Mouse (Mus musculus) stomach, embryonic 16.5 days (tissue): Measurements from ENCODE around the gene Mast4. TPM values are rescaled to one million over a fixed set of nuclear protein-coding genes. Genes with fewer than 3 reads are reported as not detected.

Experiments used
- ATAC-seq: fragments of 200-750 bp; cut with Nextera tagmentation; 2 replicates; pipeline ENCODE4 v1.8.0; 2017; ENCODE audit warnings: moderate number of reproducible peaks, moderate TSS enrichment; ENCODE audit not compliant: insufficient read depth, low FRiP score
- H3K27ac ChIP-seq: fragments of 300-500 bp; sonication (generic); 2 replicates; pipeline ENCODE4 v1.5.1; 2014; ENCODE audit warnings: low read length
- H3K27me3 ChIP-seq: fragments of 300-500 bp; sonication (generic); 2 replicates; pipeline ENCODE4 v1.6.1; 2014; ENCODE audit warnings: low read length, control low read depth, mixed read lengths; ENCODE audit not compliant: control insufficient read depth, insufficient read depth
- H3K36me3 ChIP-seq: fragments of 300-500 bp; sonication (generic); 2 replicates; pipeline ENCODE4 v1.6.1; 2014; ENCODE audit warnings: low read length; ENCODE audit not compliant: control insufficient read depth, insufficient read depth
- H3K4me1 ChIP-seq: fragments of 300-500 bp; sonication (generic); 2 replicates; pipeline ENCODE4 v1.6.1; 2014; ENCODE audit warnings: low read length, control low read depth, mixed read lengths; ENCODE audit not compliant: control insufficient read depth, insufficient read depth
- H3K4me2 ChIP-seq: fragments of 300-500 bp; sonication (generic); 2 replicates; pipeline ENCODE4 v1.6.1; 2014; ENCODE audit warnings: low read depth, low read length, mixed read lengths
- H3K4me3 ChIP-seq: fragments of 300-500 bp; sonication (generic); replicated peaks from 2 replicates; pipeline ENCODE4 v1.5.1; 2014; ENCODE audit warnings: mild to moderate bottlenecking, low read length
- H3K9ac ChIP-seq: fragments of 300-500 bp; sonication (generic); 2 replicates; pipeline ENCODE4 v1.6.1; 2014; ENCODE audit warnings: low read length
- H3K9me3 ChIP-seq: fragments of 300-500 bp; sonication (generic); replicated peaks from 2 replicates; pipeline ENCODE4 v1.6.1; 2016; ENCODE audit warnings: low read length, control low read depth; ENCODE audit not compliant: control insufficient read depth
- WGBS: fragments of 180-500 bp; shearing (Covaris S2); extraction: QIAGEN DNeasy Blood & Tissue Kit; methylation state at CpG from one replicate; pipeline ENCODE4 v1.1.7; 2014; 5-methylcytosine and 5-hydroxymethylcytosine counted together
- polyA plus RNA-seq: library from polyadenylated mRNA; unstranded; fragments of >200 nt; fragmentation: Nextera tagmentation; extraction: Ambion mirVana; gene quantifications from 2 replicates; pipeline ENCODE4 v1.2.1, GENCODE M21; 2015

The Mast4 gene
- polyA plus RNA-seq, 1 experiment from 2014 or later = 31.0 TPM

DNA sequence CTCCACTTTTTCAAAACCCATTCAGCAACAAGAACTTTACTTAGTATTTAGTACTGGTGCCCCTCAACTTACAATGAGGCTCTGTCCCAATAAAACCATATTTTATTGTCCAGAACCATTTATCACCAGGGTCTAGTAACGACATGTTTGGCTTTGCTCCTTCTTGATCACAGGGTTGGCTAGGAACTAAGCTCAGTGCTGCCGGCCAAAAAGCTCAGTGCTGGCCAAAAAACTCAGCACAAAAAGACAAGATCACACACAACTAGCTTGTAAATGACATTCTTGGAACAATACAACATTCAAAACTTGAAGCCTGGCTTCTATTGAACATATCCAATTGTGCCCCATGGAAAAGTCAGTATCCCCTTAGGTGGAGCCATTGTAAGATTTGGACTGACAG, 386.8 kb downstream of the Mast4 start:
- Histone ChIP-seq H3K4me3 (no peak overlapping the region), H3K4me1 (no peaks in the 10 kb centered on the region), H3K4me2 (no peak overlapping the region), H3K9me3 (no peaks in the 10 kb centered on the region), H3K27me3 (no peaks in the 10 kb centered on the region), H3K9ac (no peak overlapping the region), H3K27ac (no peak overlapping the region), H3K36me3 (no peaks in the 10 kb centered on the region)
- ATAC-seq = no peak
- WGBS = 69% methylated on average over 2 of the region's 2 CpGs

DNA sequence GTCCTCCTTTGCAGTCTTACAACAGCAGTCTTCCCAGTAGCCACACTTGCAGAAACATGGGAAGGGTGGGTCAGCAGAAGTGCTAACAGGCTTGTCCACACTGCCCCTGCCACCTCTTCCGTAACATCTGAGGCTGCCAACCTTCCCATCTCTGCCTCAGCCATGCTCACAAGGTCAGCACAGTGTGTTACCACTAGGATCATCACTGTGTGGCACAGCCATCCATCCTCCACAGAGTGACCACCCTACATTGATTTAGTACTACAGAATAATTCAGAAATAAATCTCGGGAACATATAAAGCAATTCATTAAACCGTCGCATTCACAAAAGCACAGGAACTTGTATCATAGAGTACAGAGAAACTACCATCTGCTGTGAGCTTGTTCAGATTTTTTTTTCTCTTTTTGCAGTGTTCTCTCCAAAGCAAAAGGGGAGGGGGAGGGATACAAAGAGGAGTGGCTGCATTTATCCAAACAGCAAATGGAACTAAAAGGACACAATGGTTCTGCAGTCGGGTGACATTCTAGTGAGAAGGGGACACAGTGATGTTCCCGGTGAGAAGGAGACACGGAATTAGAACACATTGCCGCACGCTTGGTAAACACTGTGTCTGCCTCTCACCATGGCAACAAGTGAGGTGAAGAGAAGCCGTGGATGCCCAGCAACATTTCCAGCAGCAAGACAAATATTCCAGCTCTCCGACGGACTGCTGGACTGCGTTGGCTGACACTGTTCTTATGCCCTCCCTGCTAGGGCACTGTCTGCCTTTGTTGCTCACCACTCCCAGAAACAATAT, 388.1 kb downstream of the Mast4 start:
- no peaks in the 10 kb centered on the region for H3K27me3 ChIP-seq
- no peak overlapping the region for H3K4me3 ChIP-seq
- WGBS = 61% methylated on average over 13 of the region's 13 CpGs
- H3K4me1 ChIP-seq = no peaks in the 10 kb centered on the region
- no peak overlapping the region for H3K9ac ChIP-seq
- no peak for ATAC-seq
- H3K27ac ChIP-seq = no peak overlapping the region
- no peak overlapping the region for H3K4me2 ChIP-seq
- no peaks in the 10 kb centered on the region for H3K36me3 ChIP-seq
- H3K9me3 ChIP-seq = no peaks in the 10 kb centered on the region

DNA sequence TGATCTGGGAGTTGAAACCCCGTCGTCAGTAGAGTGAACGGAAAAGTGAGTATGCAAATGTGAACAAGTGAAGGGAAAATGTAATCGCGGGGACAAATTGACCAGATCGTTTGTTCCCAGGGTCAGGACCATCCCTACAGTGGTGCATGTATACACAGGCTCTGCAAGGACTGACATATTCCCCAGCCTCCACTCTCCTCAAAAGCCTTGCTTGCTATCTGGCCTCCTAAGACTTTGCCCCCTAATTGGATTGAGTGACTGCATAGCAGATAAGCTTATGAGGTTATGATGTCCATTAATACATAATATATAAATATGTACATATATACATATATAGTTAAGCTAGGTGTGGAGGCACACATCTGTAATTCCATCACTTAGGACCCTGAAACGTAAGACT, 388.8 kb downstream of the Mast4 start:
- 85% methylated on average over 7 of the region's 7 CpGs for WGBS
- Histone ChIP-seq H3K4me2 (no peak overlapping the region), H3K36me3 (no peaks in the 10 kb centered on the region), H3K4me1 (no peaks in the 10 kb centered on the region), H3K4me3 (no peak overlapping the region), H3K27me3 (no peaks in the 10 kb centered on the region), H3K9me3 (no peaks in the 10 kb centered on the region), H3K9ac (no peak overlapping the region), H3K27ac (no peak overlapping the region)
- no peak for ATAC-seq

DNA sequence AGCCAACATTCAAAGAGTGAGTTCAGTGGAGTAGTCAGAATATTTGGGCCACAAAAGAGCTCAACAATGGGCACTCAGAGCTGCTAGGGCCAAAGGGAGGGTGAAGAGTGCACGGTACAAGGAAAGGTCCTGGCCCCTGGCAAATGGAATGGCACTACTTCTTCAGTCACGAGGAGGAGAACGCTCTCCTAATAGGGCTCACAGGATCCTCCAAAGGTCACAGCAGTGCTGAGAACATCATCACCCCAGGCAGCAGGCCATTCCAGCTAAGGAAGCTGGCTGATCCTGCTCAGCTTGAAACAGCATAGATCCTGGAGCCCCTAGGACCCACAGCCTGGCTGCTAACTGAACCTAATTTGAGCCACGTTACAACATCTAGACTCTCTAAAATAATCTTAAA, 389.8 kb downstream of the Mast4 start:
- Histone ChIP-seq H3K4me3 (no peak overlapping the region), H3K9ac (no peak overlapping the region), H3K36me3 (no peaks in the 10 kb centered on the region), H3K4me2 (no peak overlapping the region), H3K4me1 (no peaks in the 10 kb centered on the region), H3K9me3 (no peaks in the 10 kb centered on the region), H3K27me3 (no peaks in the 10 kb centered on the region), H3K27ac (no peak overlapping the region)
- ATAC-seq = no peak
- WGBS = 85% methylated on average over 4 of the region's 4 CpGs

DNA sequence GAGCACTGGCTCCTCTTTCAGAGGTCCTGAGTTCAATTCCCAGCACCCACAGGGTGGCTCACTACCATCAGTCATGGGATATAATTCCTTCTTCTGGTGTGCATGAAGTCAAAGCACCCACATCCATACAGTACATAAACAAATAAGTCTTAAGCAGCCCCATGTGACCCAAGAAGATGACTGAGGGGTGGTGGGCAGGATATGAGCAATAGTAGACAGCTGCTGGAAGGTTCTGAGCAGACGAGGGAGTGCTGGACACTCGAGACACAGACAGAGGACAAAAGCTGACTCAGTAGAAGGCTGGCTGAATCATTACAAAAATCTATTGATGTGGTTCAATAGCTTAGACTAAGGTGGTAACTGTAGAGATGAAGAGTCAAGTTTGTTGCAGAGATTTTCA, 391.7 kb downstream of the Mast4 start:
- Histone ChIP-seq H3K9me3 (no peaks in the 10 kb centered on the region), H3K36me3 (no peaks in the 10 kb centered on the region), H3K4me1 (no peaks in the 10 kb centered on the region), H3K4me3 (no peak overlapping the region), H3K27me3 (no peaks in the 10 kb centered on the region), H3K4me2 (no peak overlapping the region), H3K27ac (no peak overlapping the region), H3K9ac (no peak overlapping the region)
- WGBS = 54% methylated on average over 2 of the region's 2 CpGs
- no peak for ATAC-seq

DNA sequence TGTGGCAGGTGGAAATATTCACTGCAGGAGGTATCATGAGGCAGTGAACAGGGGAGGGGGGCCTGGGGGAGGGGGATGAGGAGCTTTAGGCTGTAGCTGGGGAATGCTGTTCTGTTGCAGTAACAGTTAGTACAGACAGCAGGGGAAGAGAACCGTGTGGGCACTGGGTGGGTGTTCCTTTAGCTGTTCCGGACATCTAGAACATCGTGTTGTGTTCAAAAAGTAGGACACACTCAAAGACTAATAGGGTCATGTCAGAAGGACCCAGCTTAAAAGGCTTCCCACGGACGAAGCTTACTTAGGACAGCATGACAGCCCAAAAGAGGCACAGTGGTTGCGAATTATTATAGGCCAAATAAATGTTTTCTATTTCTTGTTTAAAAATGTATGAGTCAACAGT, 393.8 kb downstream of the Mast4 start:
- H3K9me3 ChIP-seq = no peaks in the 10 kb centered on the region
- H3K4me1 ChIP-seq = no peaks in the 10 kb centered on the region
- H3K9ac ChIP-seq = no peak overlapping the region
- no peak overlapping the region for H3K4me2 ChIP-seq
- no peaks in the 10 kb centered on the region for H3K27me3 ChIP-seq
- ATAC-seq = no peak
- H3K27ac ChIP-seq = no peak overlapping the region
- no peak overlapping the region for H3K4me3 ChIP-seq
- no peaks in the 10 kb centered on the region for H3K36me3 ChIP-seq
- 87% methylated on average over 6 of the region's 6 CpGs for WGBS

DNA sequence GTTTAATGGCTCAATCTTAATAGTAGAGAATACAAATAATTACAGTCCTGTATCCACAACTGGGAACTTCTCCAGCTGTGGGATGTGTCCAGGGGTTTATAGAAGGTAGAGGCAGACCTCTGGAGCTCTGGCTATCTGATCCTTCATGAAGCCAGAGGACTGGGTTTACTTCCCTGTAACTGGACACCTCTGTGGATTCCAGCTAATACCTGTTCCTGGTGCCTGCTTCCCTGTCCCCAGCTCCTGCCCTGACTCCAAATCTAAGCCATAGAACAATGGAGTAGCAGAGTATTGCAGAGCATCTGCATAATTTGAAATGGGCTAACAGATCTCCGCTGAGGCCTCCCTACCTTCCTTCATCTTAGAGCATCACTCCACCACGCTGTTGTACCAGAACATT, 398.1 kb downstream of the Mast4 start:
- ATAC-seq = no peak
- Histone ChIP-seq H3K36me3 (no peaks in the 10 kb centered on the region), H3K4me1 (no peaks in the 10 kb centered on the region), H3K9ac (no peak overlapping the region), H3K9me3 (no peaks in the 10 kb centered on the region), H3K4me2 (no peak overlapping the region), H3K27ac (no peak overlapping the region), H3K27me3 (no peaks in the 10 kb centered on the region), H3K4me3 (no peak overlapping the region)
- 84% methylated on average over 2 of the region's 2 CpGs for WGBS

DNA sequence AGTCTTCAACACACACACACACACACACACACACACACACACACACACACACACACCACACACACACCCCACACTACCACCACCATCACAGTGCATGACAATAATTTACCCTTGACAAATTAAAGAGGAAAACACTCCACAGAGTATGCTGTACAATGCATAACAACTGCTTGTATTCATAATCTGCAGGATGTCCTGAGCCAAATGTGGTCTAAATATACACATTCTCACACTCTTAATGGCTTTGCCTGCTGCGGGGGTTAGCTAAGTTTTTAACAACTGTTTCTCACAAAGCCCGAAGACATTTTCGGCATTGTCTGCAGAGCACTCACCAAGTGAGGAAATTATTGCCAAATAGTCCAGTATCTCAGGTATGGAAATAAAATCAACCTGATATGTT, 398.5 kb downstream of the Mast4 start:
- 45% methylated on average over 3 of the region's 3 CpGs for WGBS
- ATAC-seq = peak; percentile 33; the same call in 1 of the 2 replicates
- no peaks in the 10 kb centered on the region for H3K4me1 ChIP-seq
- H3K9me3 ChIP-seq = no peaks in the 10 kb centered on the region
- H3K27ac ChIP-seq = no peak overlapping the region
- H3K9ac ChIP-seq = no peak overlapping the region
- H3K4me2 ChIP-seq = no peak overlapping the region
- H3K36me3 ChIP-seq = no peaks in the 10 kb centered on the region
- H3K27me3 ChIP-seq = no peaks in the 10 kb centered on the region
- H3K4me3 ChIP-seq = no peak overlapping the region

DNA sequence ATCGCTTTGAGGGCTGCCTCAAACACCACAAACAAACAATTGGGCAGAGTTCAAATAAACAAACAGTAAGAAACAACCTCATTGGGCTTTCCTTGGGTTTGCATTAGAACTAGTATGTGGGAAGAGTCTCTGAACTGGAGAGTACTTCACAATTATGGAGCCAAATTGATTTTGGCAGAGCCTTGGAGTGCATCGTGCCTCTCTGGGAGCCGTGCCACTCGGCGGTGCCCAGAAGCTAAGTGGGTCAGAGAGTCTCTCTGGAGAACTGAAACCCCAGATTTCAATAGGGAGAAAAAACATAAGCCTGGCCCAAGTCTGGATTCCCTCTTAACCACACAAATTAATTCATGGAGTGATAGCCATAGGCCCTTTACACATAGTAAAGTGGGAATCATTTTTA, 400.6 kb downstream of the Mast4 start:
- no peak overlapping the region for H3K27ac ChIP-seq
- H3K4me1 ChIP-seq = no peaks in the 10 kb centered on the region
- H3K4me3 ChIP-seq = no peak overlapping the region
- 90% methylated on average over 5 of the region's 5 CpGs for WGBS
- no peaks in the 10 kb centered on the region for H3K27me3 ChIP-seq
- no peak overlapping the region for H3K9ac ChIP-seq
- ATAC-seq = no peak
- no peak overlapping the region for H3K4me2 ChIP-seq
- H3K9me3 ChIP-seq = no peaks in the 10 kb centered on the region
- no peaks in the 10 kb centered on the region for H3K36me3 ChIP-seq
